Mouse (Mus musculus): ENCODE measurements at regions not wholly inside any gene's neighbourhood (a gene's known extent, or its start where the extent isn't known, plus 50 kb on each side); places are given as distances from the start of the nearest gene placed in this dataset.

GRCm38 (mm10) chr1:169872865-169873264 lies 55.6 kb upstream of the Ccdc190 start:
- ATAC-seq (no peak), DNase-seq (ENCODE audit: low spot score) (no peak)
- Histone ChIP-seq H3K4me2 (replicated peaks; ENCODE audit: low read depth, low read length) (no peak overlapping the region), H3K4me3 (ENCODE audit: low read depth, low read length) (no peak overlapping the region), H3K9me3 (ENCODE audit: low read length) (no peaks in the 10 kb centered on the region), H3K27ac (ENCODE audit: low read length) (no peak overlapping the region), H3K27me3 (replicated peaks; ENCODE audit: insufficient read depth, low read length) (no peaks in the 10 kb centered on the region), H3K36me3 (ENCODE audit: insufficient read depth, low read length) (no peaks in the 10 kb centered on the region), H3K4me1 (ENCODE audit: insufficient read depth, low read depth, low read length) (no peaks in the 10 kb centered on the region), H3K9ac (replicated peaks; ENCODE audit: low read depth) (no peak overlapping the region)
- TF ChIP-seq EP300 (IDR thresholded peaks at IDR 0.05) (no peak), CTCF (IDR thresholded peaks at IDR 0.05) (no peak)
- WGBS, result 67% methylated on average over 3 of the region's 3 CpGs

GRCm38 (mm10) chr1:169868636-169869035 lies 59.8 kb upstream of the Ccdc190 start:
- 64% methylated on average over 3 of the region's 3 CpGs for WGBS
- Histone ChIP-seq H3K36me3 (ENCODE audit: insufficient read depth, low read length) (no peaks in the 10 kb centered on the region), H3K9me3 (ENCODE audit: low read length) (no peaks in the 10 kb centered on the region), H3K4me2 (replicated peaks; ENCODE audit: low read depth, low read length) (no peak overlapping the region), H3K9ac (replicated peaks; ENCODE audit: low read depth) (no peak overlapping the region), H3K4me1 (ENCODE audit: insufficient read depth, low read depth, low read length) (no peaks in the 10 kb centered on the region), H3K27ac (ENCODE audit: low read length) (no peak overlapping the region), H3K27me3 (replicated peaks; ENCODE audit: insufficient read depth, low read length) (no peaks in the 10 kb centered on the region), H3K4me3 (ENCODE audit: low read depth, low read length) (no peak overlapping the region)
- no peak for ATAC-seq
- no peak for DNase-seq (ENCODE audit: low spot score)
- TF ChIP-seq EP300 (IDR thresholded peaks at IDR 0.05) (no peak), CTCF (IDR thresholded peaks at IDR 0.05) (no peak)

GRCm38 (mm10) chr1:169867453-169867852 lies 61.0 kb upstream of the Ccdc190 start:
- Histone ChIP-seq H3K9ac (replicated peaks; ENCODE audit: low read depth) (no peak overlapping the region), H3K4me3 (ENCODE audit: low read depth, low read length) (no peak overlapping the region), H3K27me3 (replicated peaks; ENCODE audit: insufficient read depth, low read length) (no peaks in the 10 kb centered on the region), H3K36me3 (ENCODE audit: insufficient read depth, low read length) (no peaks in the 10 kb centered on the region), H3K27ac (ENCODE audit: low read length) (no peak overlapping the region), H3K4me1 (ENCODE audit: insufficient read depth, low read depth, low read length) (no peaks in the 10 kb centered on the region), H3K9me3 (ENCODE audit: low read length) (no peaks in the 10 kb centered on the region), H3K4me2 (replicated peaks; ENCODE audit: low read depth, low read length) (no peak overlapping the region)
- TF ChIP-seq CTCF (IDR thresholded peaks at IDR 0.05) (no peak), EP300 (IDR thresholded peaks at IDR 0.05) (no peak)
- ATAC-seq, result no peak
- DNase-seq (ENCODE audit: low spot score), result no peak
- 55% methylated on average over 3 of the region's 3 CpGs for WGBS

GRCm38 (mm10) chr1:169866840-169867239 lies 61.6 kb upstream of the Ccdc190 start:
- 83% methylated on average over 6 of the region's 6 CpGs for WGBS
- Histone ChIP-seq H3K4me1 (ENCODE audit: insufficient read depth, low read depth, low read length) (no peaks in the 10 kb centered on the region), H3K27me3 (replicated peaks; ENCODE audit: insufficient read depth, low read length) (no peaks in the 10 kb centered on the region), H3K4me3 (ENCODE audit: low read depth, low read length) (no peak overlapping the region), H3K9ac (replicated peaks; ENCODE audit: low read depth) (no peak overlapping the region), H3K9me3 (ENCODE audit: low read length) (no peaks in the 10 kb centered on the region), H3K27ac (ENCODE audit: low read length) (no peak overlapping the region), H3K4me2 (replicated peaks; ENCODE audit: low read depth, low read length) (no peak overlapping the region), H3K36me3 (ENCODE audit: insufficient read depth, low read length) (no peaks in the 10 kb centered on the region)
- no peak for ATAC-seq
- no peak for DNase-seq (ENCODE audit: low spot score)
- no peak for TF ChIP-seq CTCF (IDR thresholded peaks at IDR 0.05)
- no peak for TF ChIP-seq EP300 (IDR thresholded peaks at IDR 0.05)

- no peaks in the 10 kb centered on the region for H3K27me3 ChIP-seq (replicated peaks; ENCODE audit: insufficient read depth, low read length)
- no peak overlapping the region for H3K27ac ChIP-seq (ENCODE audit: low read length)
- H3K9me3 ChIP-seq (ENCODE audit: low read length), result no peaks in the 10 kb centered on the region
- TF ChIP-seq CTCF (IDR thresholded peaks at IDR 0.05), result no peak
- H3K9ac ChIP-seq (replicated peaks; ENCODE audit: low read depth), result no peak overlapping the region
- H3K4me3 ChIP-seq (ENCODE audit: low read depth, low read length), result no peak overlapping the region
- no peaks in the 10 kb centered on the region for H3K4me1 ChIP-seq (ENCODE audit: insufficient read depth, low read depth, low read length)
- WGBS, result 78% methylated on average over 3 of the region's 3 CpGs
- ATAC-seq (no peak), DNase-seq (ENCODE audit: low spot score) (no peak)
- no peaks in the 10 kb centered on the region for H3K36me3 ChIP-seq (ENCODE audit: insufficient read depth, low read length)
- no peak overlapping the region for H3K4me2 ChIP-seq (replicated peaks; ENCODE audit: low read depth, low read length)
Measured at GRCm38 (mm10) chr1:169859041-169859440, 69.4 kb upstream of the Ccdc190 start.

- Histone ChIP-seq H3K4me3 (ENCODE audit: low read depth, low read length) (no peak overlapping the region), H3K4me2 (replicated peaks; ENCODE audit: low read depth, low read length) (no peak overlapping the region), H3K36me3 (ENCODE audit: insufficient read depth, low read length) (no peaks in the 10 kb centered on the region), H3K27ac (ENCODE audit: low read length) (no peak overlapping the region), H3K9ac (replicated peaks; ENCODE audit: low read depth) (no peak overlapping the region), H3K9me3 (ENCODE audit: low read length) (no peaks in the 10 kb centered on the region), H3K4me1 (ENCODE audit: insufficient read depth, low read depth, low read length) (no peaks in the 10 kb centered on the region), H3K27me3 (replicated peaks; ENCODE audit: insufficient read depth, low read length) (no peaks in the 10 kb centered on the region)
- TF ChIP-seq CTCF (IDR thresholded peaks at IDR 0.05) (no peak), EP300 (IDR thresholded peaks at IDR 0.05) (no peak)
- DNase-seq (ENCODE audit: low spot score), result no peak
- no peak for ATAC-seq
- WGBS, result 61% methylated on average over 4 of the region's 4 CpGs
Measured at GRCm38 (mm10) chr1:169851663-169852062, 76.8 kb upstream of the Ccdc190 start.

Data from lung, postnatal 0 days (tissue).